Mouse (Mus musculus) retina, adult 2 months (tissue): ENCODE data around the gene Abt1.
"Not testable (repeated sequence)": the region's sequence is repeated elsewhere in the genome, so short reads cannot be mapped to it uniquely, and the experiment has no call there.

Source experiments
- DNase-seq: peaks from one replicate; pipeline ENCODE4 v3.0.0-alpha.2; 2012; ENCODE audit warnings: low read depth, low spot score

Abt1 gene

GRCm38 (mm10) chr13:23412630-23413521 lies 10.8 kb downstream of the Abt1 start:
- no peak for DNase-seq

GRCm38 (mm10) chr13:23412211-23412629 lies 11.4 kb downstream of the Abt1 start:
- DNase-seq, result no peak

- no peak for DNase-seq
These were observed 12.1 kb downstream of the Abt1 start for GRCm38 (mm10) chr13:23411311-23412210.

GRCm38 (mm10) chr13:23410632-23411031 lies 13.0 kb downstream of the Abt1 start:
- no peak for DNase-seq

GRCm38 (mm10) chr13:23402626-23403025 lies 21.0 kb downstream of the Abt1 start:
- DNase-seq, result no peak

GRCm38 (mm10) chr13:23401683-23402527 lies 21.8 kb downstream of the Abt1 start:
- DNase-seq, result no peak

GRCm38 (mm10) chr13:23400771-23401682 lies 22.6 kb downstream of the Abt1 start:
- DNase-seq, result no peak

GRCm38 (mm10) chr13:23396913-23397312 lies 26.8 kb downstream of the Abt1 start:
- DNase-seq, result not testable (repeated sequence)

- no peak for DNase-seq
These were observed 27.4 kb downstream of the Abt1 start for GRCm38 (mm10) chr13:23396246-23396703.

GRCm38 (mm10) chr13:23395301-23396245 lies 28.1 kb downstream of the Abt1 start:
- no peak for DNase-seq

- DNase-seq, result no peak
These were observed 36.1 kb downstream of the Abt1 start for GRCm38 (mm10) chr13:23387548-23387947.

GRCm38 (mm10) chr13:23383127-23383526 lies 40.5 kb downstream of the Abt1 start:
- no peak for DNase-seq

GRCm38 (mm10) chr13:23372433-23372832 lies 51.2 kb downstream of the Abt1 start:
- no peak for DNase-seq

- no peak for DNase-seq
These were observed 53.6 kb downstream of the Abt1 start for GRCm38 (mm10) chr13:23370075-23370474.

- DNase-seq, result no peak
These were observed 54.3 kb downstream of the Abt1 start for GRCm38 (mm10) chr13:23369421-23369765.

GRCm38 (mm10) chr13:23368583-23369420 lies 54.9 kb downstream of the Abt1 start, which contains the start of gene Zfp322a:
Zfp322a (minus strand) TSS chr13:23369208.
- DNase-seq, result peak; percentile 88
